Mouse (Mus musculus) cortical plate, adult 2 months (tissue): ENCODE data around the gene Ddx54.

Experiments used
- CTCF ChIP-seq: fragments of 200-500 bp; IDR thresholded peaks from 2 replicates; pipeline ENCODE4 v1.5.1; 2011; ENCODE audit warnings: mild to moderate bottlenecking, control low read depth, low read length; ENCODE audit not compliant: insufficient read depth; ENCODE audit errors: extremely low read depth
- POLR2A ChIP-seq: fragments of 200-500 bp; IDR thresholded peaks from 2 replicates; pipeline ENCODE4 v1.6.1; 2011; ENCODE audit warnings: mild to moderate bottlenecking, low read length, control low read depth; ENCODE audit not compliant: insufficient read depth; ENCODE audit errors: extremely low read depth

DNA sequence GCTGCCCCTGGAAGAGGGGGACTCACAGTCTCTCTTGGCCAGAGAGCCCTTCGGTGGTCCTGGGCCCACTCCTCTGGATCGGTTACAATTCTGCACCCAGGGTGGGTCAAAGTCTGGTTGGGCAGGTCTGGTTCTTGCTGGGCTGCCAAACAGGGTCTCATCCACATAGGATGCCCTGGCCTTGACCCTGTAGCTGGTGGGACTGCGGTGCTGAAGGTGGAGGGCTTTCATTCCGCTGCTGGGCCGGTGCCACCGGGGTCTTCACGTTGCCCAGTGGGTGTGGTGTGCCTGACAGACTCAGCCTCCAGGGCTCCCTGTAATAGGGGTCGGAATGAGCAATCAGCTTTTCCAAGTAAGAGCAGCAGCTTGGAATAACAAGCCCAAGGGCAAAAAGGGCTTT, 1.1 kb upstream of the Ddx54 start:
- TF ChIP-seq POLR2A (no peak), CTCF (no peak)
